Mouse (Mus musculus): ENCODE data around the gene Rad51b. TPM values are rescaled to one million over a fixed set of nuclear protein-coding genes. Genes with fewer than 3 reads are reported as not detected.

Gene Rad51b
- polyA plus RNA-seq (2014; fragmentation: Illumina TruSeq; extraction: RNeasy Lipid Tissue Mini Kit (QIAGEN cat#74804); ENCODE audit: low read depth, low replicate concordance) = 2.6 TPM

GRCm38 (mm10) chr12:79297121-79297576 lies at the start of gene Rad51b:
Gene Rad51b, plus strand, starts transcription at chr12:79297282.

GRCm38 (mm10) chr12:79296126-79296816 lies 811 bp upstream of the Rad51b start, which contains the start of gene Zfyve26:
Gene Zfyve26, minus strand, starts transcription at chr12:79296304.

Other genes with a start within 250 kb of the Rad51b start
- 9.5 TPM for gene Pigh, start 207.6 kb upstream of the Rad51b start, polyA plus RNA-seq (2014; fragmentation: Illumina TruSeq; extraction: RNeasy Lipid Tissue Mini Kit (QIAGEN cat#74804); ENCODE audit: low read depth, low replicate concordance)
- gene Arg2, start 166.5 kb upstream of the Rad51b start, polyA plus RNA-seq (2014; fragmentation: Illumina TruSeq; extraction: RNeasy Lipid Tissue Mini Kit (QIAGEN cat#74804); ENCODE audit: low read depth, low replicate concordance) = 4.3 TPM
- gene Vti1b, start 124.6 kb upstream of the Rad51b start, polyA plus RNA-seq (2014; fragmentation: Illumina TruSeq; extraction: RNeasy Lipid Tissue Mini Kit (QIAGEN cat#74804); ENCODE audit: low read depth, low replicate concordance) = 53.0 TPM
- gene Rdh11, start 105.0 kb upstream of the Rad51b start, polyA plus RNA-seq (2014; fragmentation: Illumina TruSeq; extraction: RNeasy Lipid Tissue Mini Kit (QIAGEN cat#74804); ENCODE audit: low read depth, low replicate concordance) = 197 TPM
- 0.14 TPM for gene Rdh12, start 88.4 kb upstream of the Rad51b start, polyA plus RNA-seq (2014; fragmentation: Illumina TruSeq; extraction: RNeasy Lipid Tissue Mini Kit (QIAGEN cat#74804); ENCODE audit: low read depth, low replicate concordance)
- 6.2 TPM for gene Zfyve26, start 978 bp upstream of the Rad51b start, polyA plus RNA-seq (2014; fragmentation: Illumina TruSeq; extraction: RNeasy Lipid Tissue Mini Kit (QIAGEN cat#74804); ENCODE audit: low read depth, low replicate concordance)